Mouse (Mus musculus) erythroblast, embryonic 14.5 days (primary cell): ENCODE data around the gene Trnau1ap. TPM values are rescaled to one million over a fixed set of nuclear protein-coding genes. Genes with fewer than 3 reads are reported as not detected.
"Not testable (repeated sequence)": the region's sequence is repeated elsewhere in the genome, so short reads cannot be mapped to it uniquely, and the experiment has no call there.

Source experiments
- H3K27me3 ChIP-seq: 2 replicates; pipeline ENCODE4 v1.6.1; 2012; ENCODE audit warnings: inconsistent platforms; ENCODE audit not compliant: control insufficient read depth
- H3K36me3 ChIP-seq: 2 replicates; pipeline ENCODE4 v1.6.1; 2012; ENCODE audit warnings: mild to moderate bottlenecking, inconsistent platforms; ENCODE audit not compliant: control insufficient read depth
- H3K4me1 ChIP-seq: 2 replicates; pipeline ENCODE4 v1.6.1; 2012; ENCODE audit warnings: inconsistent platforms; ENCODE audit not compliant: control insufficient read depth
- H3K4me3 ChIP-seq: replicated peaks from 2 replicates; pipeline ENCODE3; 2012; ENCODE audit warnings: moderate library complexity, mild to moderate bottlenecking, inconsistent platforms
- H3K9me3 ChIP-seq: 2 replicates; pipeline ENCODE4 v1.6.1; 2012; ENCODE audit warnings: low read length, inconsistent platforms, mixed read lengths; ENCODE audit not compliant: control insufficient read depth
- GATA1 ChIP-seq: IDR thresholded peaks from 2 replicates; pipeline ENCODE4 v1.6.1; 2012; ENCODE audit warnings: low read length, inconsistent platforms, mixed read lengths
- TAL1 ChIP-seq: IDR thresholded peaks from 3 replicates; pipeline ENCODE4 v1.6.1; 2012; ENCODE audit warnings: low read length, inconsistent platforms, mixed read lengths
- polyA plus RNA-seq: library from polyadenylated mRNA; stranded (reverse); fragments of >175 nt; gene quantifications from 2 replicates; pipeline ENCODE4 v1.2.3, GENCODE M21; 2012

The Trnau1ap gene
- polyA plus RNA-seq, 1 experiment = 2.4 TPM

GRCm38 (mm10) chr4:132306004-132306403 lies 23.3 kb downstream of the Trnau1ap start:
- no peaks in the 10 kb centered on the region for H3K9me3 ChIP-seq
- no peaks in the 10 kb centered on the region for H3K27me3 ChIP-seq
- peaks cover 55% of the 10 kb centered on the region for H3K4me1 ChIP-seq
- no peak overlapping the region for H3K4me3 ChIP-seq
- TF ChIP-seq TAL1 (no peak; the same call in 2 of the 3 replicates), GATA1 (no peak)
- H3K36me3 ChIP-seq = peaks cover 18% of the 10 kb centered on the region

GRCm38 (mm10) chr4:132305276-132305675 lies 24.1 kb downstream of the Trnau1ap start:
- TF ChIP-seq GATA1 (peak; percentile 55), TAL1 (no peak)
- Histone ChIP-seq H3K4me3 (no peak overlapping the region), H3K9me3 (no peaks in the 10 kb centered on the region), H3K27me3 (no peaks in the 10 kb centered on the region), H3K36me3 (peaks cover 10% of the 10 kb centered on the region), H3K4me1 (peaks cover 50% of the 10 kb centered on the region)

- not testable (repeated sequence) for H3K27me3 ChIP-seq, H3K9me3 ChIP-seq, H3K36me3 ChIP-seq
- peak overlapping the region; percentile 68 for H3K4me3 ChIP-seq
- H3K4me1 ChIP-seq = peaks cover 33% of the 10 kb centered on the region
Observed at GRCm38 (mm10) chr4:132303484-132303883, 25.9 kb downstream of the Trnau1ap start.

GRCm38 (mm10) chr4:132302939-132303479 lies 26.3 kb downstream of the Trnau1ap start, which contains the start of gene Rab42:
Gene Rab42 (minus strand): TSS chr4:132303385.
- no peak for TF ChIP-seq TAL1
- no peak for TF ChIP-seq GATA1
- Histone ChIP-seq H3K9me3 (no peaks in the 10 kb centered on the region), H3K4me3 (peak within 1 kb of the TSS; percentile 68), H3K4me1 (peaks cover 29% of the 10 kb centered on the region), H3K27me3 (no peaks in the 10 kb centered on the region), H3K36me3 (no peaks in the 10 kb centered on the region)

GRCm38 (mm10) chr4:132301965-132302938 lies 27.1 kb downstream of the Trnau1ap start:
- Histone ChIP-seq H3K9me3 (no peaks in the 10 kb centered on the region), H3K27me3 (no peaks in the 10 kb centered on the region), H3K4me3 (peak overlapping the region; percentile 68), H3K4me1 (peaks cover 29% of the 10 kb centered on the region), H3K36me3 (no peaks in the 10 kb centered on the region)
- TF ChIP-seq TAL1 (no peak), GATA1 (no peak)

GRCm38 (mm10) chr4:132301486-132301885 lies 27.9 kb downstream of the Trnau1ap start:
- Histone ChIP-seq H3K4me1 (peaks cover 29% of the 10 kb centered on the region), H3K4me3 (no peak overlapping the region), H3K27me3 (no peaks in the 10 kb centered on the region), H3K9me3 (no peaks in the 10 kb centered on the region), H3K36me3 (no peaks in the 10 kb centered on the region)
- TF ChIP-seq TAL1 (no peak), GATA1 (no peak)

- TF ChIP-seq GATA1 (no peak), TAL1 (no peak)
- Histone ChIP-seq H3K4me3 (no peak overlapping the region), H3K27me3 (no peaks in the 10 kb centered on the region), H3K4me1 (peaks cover 24% of the 10 kb centered on the region), H3K36me3 (peaks cover 9% of the 10 kb centered on the region), H3K9me3 (no peaks in the 10 kb centered on the region)
Observed at GRCm38 (mm10) chr4:132299849-132300248, 29.5 kb downstream of the Trnau1ap start.

GRCm38 (mm10) chr4:132295696-132296390 lies 33.5 kb downstream of the Trnau1ap start:
- H3K9me3 ChIP-seq = peaks cover 5% of the 10 kb centered on the region
- H3K36me3 ChIP-seq = peaks cover 49% of the 10 kb centered on the region
- H3K4me3 ChIP-seq = no peak overlapping the region
- TF ChIP-seq TAL1 (no peak), GATA1 (no peak)
- peaks cover 12% of the 10 kb centered on the region for H3K4me1 ChIP-seq
- no peaks in the 10 kb centered on the region for H3K27me3 ChIP-seq

GRCm38 (mm10) chr4:132293682-132294240 lies 35.6 kb downstream of the Trnau1ap start:
- Histone ChIP-seq H3K36me3 (peaks cover 68% of the 10 kb centered on the region), H3K4me3 (no peak overlapping the region), H3K27me3 (no peaks in the 10 kb centered on the region), H3K4me1 (peaks cover 12% of the 10 kb centered on the region), H3K9me3 (peaks cover 10% of the 10 kb centered on the region)
- TF ChIP-seq GATA1 (no peak), TAL1 (no peak)
